Mouse (Mus musculus) Patski (cell line): Measurements from ENCODE around the gene Lipc. TPM values are rescaled to one million over a fixed set of nuclear protein-coding genes. Genes with fewer than 3 reads are reported as not detected.

Experiments used
- ATAC-seq: fragments of 100-300 bp; one replicate; pipeline ENCODE4 v1.8.0; 2021
- CTCF ChIA-PET: fragments of 350-600 bp; sonication (Branson Sonifier 250); formaldehyde crosslinking; loops from one replicate; lab custom pipeline; 2022; ENCODE audit warnings: inconsistent platforms; lab: Charles Lee
- POLR2A ChIA-PET: fragments of 350-600 bp; sonication (Branson Sonifier 250); formaldehyde crosslinking; loops from one replicate; lab custom pipeline; 2022; ENCODE audit warnings: antibody characterized with exemption, inconsistent platforms; lab: Charles Lee
- DNase-seq: peaks from one replicate; pipeline ENCODE4 v3.0.0-alpha.2; 2011; ENCODE audit warnings: low read depth, low spot score
- H3K27me3 ChIP-seq: fragments of 371-371 bp; one replicate; pipeline ENCODE4 v1.5.1; 2021
- CTCF ChIP-seq: fragments of 100-300 bp; IDR thresholded peaks from one replicate; pipeline ENCODE4 v1.5.1; 2021
- in situ Hi-C: fragments of 300-500 bp; cut with MboI; formaldehyde crosslinking; loops from 3 replicates; pipeline ENCODE4 v1.11.1; 2018; ENCODE audit warnings: low pct_unique_long_range_greater_than_20kb, mixed read lengths
- polyA plus RNA-seq: library from polyadenylated mRNA; unstranded; gene quantifications from one replicate; pipeline ENCODE4 v1.2.3, GENCODE M21; 2021

The Lipc gene
- polyA plus RNA-seq, 1 experiment from 2014 or later = 0.17 TPM

- ChIA-PET CTCF (no interaction called here), POLR2A (no interaction called here)
- TF ChIP-seq CTCF = no peak
- in situ Hi-C loops = no loop called here
- DNase-seq = no peak
- H3K27me3 ChIP-seq = no peaks in the 10 kb centered on the region
- ATAC-seq = no peak
Observed at GRCm38 (mm10) chr9:70921132-70921531, 30.9 kb downstream of the Lipc start.

GRCm38 (mm10) chr9:70919271-70919670 lies 32.8 kb downstream of the Lipc start:
- in situ Hi-C loops = no loop called here
- ChIA-PET CTCF (interaction anchor here (1.1 kb wide), 1 partner anchor 10 kb away, joined by 3 read pairs; no protein-coding TSS in a partner anchor), POLR2A (no interaction called here)
- ATAC-seq (no peak), DNase-seq (no peak)
- no peak for TF ChIP-seq CTCF
- no peaks in the 10 kb centered on the region for H3K27me3 ChIP-seq

GRCm38 (mm10) chr9:70916516-70916915 lies 35.5 kb downstream of the Lipc start:
- no peaks in the 10 kb centered on the region for H3K27me3 ChIP-seq
- DNase-seq (no peak), ATAC-seq (no peak)
- in situ Hi-C loops = no loop called here
- POLR2A ChIA-PET = no interaction called here
- CTCF ChIA-PET = no interaction called here
- TF ChIP-seq CTCF = no peak

GRCm38 (mm10) chr9:70915356-70915685 lies 36.7 kb downstream of the Lipc start:
- no peak for ATAC-seq
- CTCF ChIA-PET = no interaction called here
- POLR2A ChIA-PET = no interaction called here

GRCm38 (mm10) chr9:70914659-70915355 lies 37.2 kb downstream of the Lipc start:
- ATAC-seq = no peak

More at GRCm38 (mm10) chr9:70915356-70915685, 36.7 kb downstream of the Lipc start:
- in situ Hi-C loops = no loop called here
- TF ChIP-seq CTCF = no peak
- no peak for DNase-seq
- no peaks in the 10 kb centered on the region for H3K27me3 ChIP-seq

GRCm38 (mm10) chr9:70911163-70911562 lies 40.9 kb downstream of the Lipc start:
- TF ChIP-seq CTCF = no peak
- ATAC-seq (no peak), DNase-seq (no peak)
- in situ Hi-C loops = no loop called here
- CTCF ChIA-PET = interaction anchor here (1.0 kb wide), 1 partner anchor 25 kb away, joined by 3 read pairs; no protein-coding TSS in a partner anchor
- POLR2A ChIA-PET = no interaction called here
- H3K27me3 ChIP-seq = no peaks in the 10 kb centered on the region

More at GRCm38 (mm10) chr9:70914659-70915355, 37.2 kb downstream of the Lipc start:
- no peak for TF ChIP-seq CTCF
- H3K27me3 ChIP-seq = no peaks in the 10 kb centered on the region
- in situ Hi-C loops = no loop called here
- CTCF ChIA-PET = no interaction called here
- POLR2A ChIA-PET = no interaction called here
- no peak for DNase-seq

GRCm38 (mm10) chr9:70910351-70910750 lies 41.7 kb downstream of the Lipc start:
- POLR2A ChIA-PET = no interaction called here
- CTCF ChIA-PET = no interaction called here
- DNase-seq (no peak), ATAC-seq (no peak)
- in situ Hi-C loops = no loop called here
- TF ChIP-seq CTCF = no peak
- no peaks in the 10 kb centered on the region for H3K27me3 ChIP-seq

GRCm38 (mm10) chr9:70902821-70903730 lies 49.0 kb downstream of the Lipc start:
- ChIA-PET POLR2A (no interaction called here), CTCF (no interaction called here)
- H3K27me3 ChIP-seq = no peaks in the 10 kb centered on the region
- in situ Hi-C loops = no loop called here
- ATAC-seq = no peak
- TF ChIP-seq CTCF = no peak
- no peak for DNase-seq

- CTCF ChIA-PET = no interaction called here
Observed at GRCm38 (mm10) chr9:70894201-70894600, 57.8 kb downstream of the Lipc start.

GRCm38 (mm10) chr9:70893526-70893925 lies 58.5 kb downstream of the Lipc start:
- ATAC-seq (no peak), DNase-seq (no peak)
- no peaks in the 10 kb centered on the region for H3K27me3 ChIP-seq
- in situ Hi-C loops = no loop called here
- TF ChIP-seq CTCF = no peak
- POLR2A ChIA-PET = no interaction called here
- CTCF ChIA-PET = no interaction called here

More at GRCm38 (mm10) chr9:70894201-70894600, 57.8 kb downstream of the Lipc start:
- TF ChIP-seq CTCF = no peak
- ATAC-seq = no peak
- in situ Hi-C loops = no loop called here
- H3K27me3 ChIP-seq = no peaks in the 10 kb centered on the region
- DNase-seq = no peak
- POLR2A ChIA-PET = no interaction called here

GRCm38 (mm10) chr9:70892627-70893026 lies 59.4 kb downstream of the Lipc start:
- CTCF ChIA-PET = no interaction called here
- no peak for TF ChIP-seq CTCF
- in situ Hi-C loops = no loop called here
- DNase-seq = no peak
- POLR2A ChIA-PET = no interaction called here
- no peaks in the 10 kb centered on the region for H3K27me3 ChIP-seq
- no peak for ATAC-seq
